9 mouse cellular contexts compared by ENCODE assay signal in the genomic region with DNA sequence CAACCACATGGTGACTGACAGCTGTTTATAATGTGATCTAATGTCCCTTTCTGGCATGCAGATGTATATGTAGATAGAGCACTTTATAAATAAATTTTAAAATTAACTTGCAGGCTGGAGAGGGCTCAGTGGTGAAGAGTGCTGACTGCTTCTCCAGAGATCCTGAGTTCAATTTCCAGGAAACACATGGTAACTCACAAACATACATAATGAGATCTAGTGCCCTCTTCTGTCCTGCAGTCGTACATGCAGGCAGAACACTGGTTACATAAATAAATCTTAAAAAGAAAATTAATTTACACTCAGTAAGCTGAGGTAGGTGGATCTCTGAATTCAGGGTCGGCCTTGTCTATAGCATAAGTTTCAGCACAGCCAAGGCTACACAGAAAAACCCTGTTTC. TPM values are rescaled to one million over a fixed set of nuclear protein-coding genes. Genes with fewer than 3 reads are reported as not detected.
A peak's percentile ranks its signal among the peaks of the same experiment; 100 is the strongest.
DNase-seq lines count a peak whose midpoint lies in the region; ATAC-seq and TF ChIP-seq lines count a peak whose summit lies in the region.
"Had no signal": no experiment of that assay in that cellular context is flagged by ENCODE, and none has a peak within 500 bp of the region (broad histone marks: within the 10 kb centered on the region; RNA-seq: fewer than 3 reads in every experiment).

No protein-coding gene starts in this region.

- H3K9ac ChIP-seq in heart, postnatal 0 days (replicated peaks; ENCODE audit: low read depth, low read length): no peak overlapping the region
- peak overlapping the region; percentile 81; the same call in 1 of the 2 replicates for H3K9ac ChIP-seq in liver, embryonic 13.5 days

- no peaks in the 10 kb centered on the region for H3K27me3 ChIP-seq in heart, postnatal 0 days (ENCODE audit: control insufficient read depth, insufficient read depth, low read length)
- no peaks in the 10 kb centered on the region for H3K27me3 ChIP-seq in liver, embryonic 13.5 days

- WGBS in heart, postnatal 0 days: 24% methylated on average over 2 of the region's 2 CpGs
- WGBS in liver, embryonic 13.5 days (ENCODE audit: insufficient replicate concordance): 15% methylated on average over 2 of the region's 2 CpGs

- H3K36me3 ChIP-seq in heart, postnatal 0 days (replicated peaks; ENCODE audit: control insufficient read depth, insufficient read depth, low read length): peaks cover 20% of the 10 kb centered on the region
- peaks cover 18% of the 10 kb centered on the region for H3K36me3 ChIP-seq in liver, embryonic 13.5 days

- DNase-seq in heart, postnatal 0 days (ENCODE audit: low spot score): peak; percentile 62
- no peak for DNase-seq in heart, adult 8-10 months (ENCODE audit: low spot score)
- peak; percentile 72 for DNase-seq in 3T3-L1 (ENCODE audit: low read depth, low spot score)
- peak; percentile 67 for DNase-seq in ZHBTc4 (ENCODE audit: low read depth, low spot score)
- DNase-seq in liver, embryonic 13.5 days: no peak
- DNase-seq in spleen, postnatal 10 days (ENCODE audit: low spot score in 2 of 2): no peak
- DNase-seq in spleen, postnatal 4 days (ENCODE audit: low spot score in 2 of 2): no peak
- no peak for DNase-seq in adrenal gland, postnatal 4 days (ENCODE audit: low spot score in 2 of 2)
- DNase-seq: thymus, postnatal 14 days had no signal

- peak; percentile 46 for TF ChIP-seq CTCF in heart, postnatal 0 days (IDR thresholded peaks at IDR 0.05; ENCODE audit: low read depth)

- H3K4me2 ChIP-seq in heart, postnatal 0 days (ENCODE audit: low read depth, low read length): no peak overlapping the region
- peak overlapping the region; percentile 88 for H3K4me2 ChIP-seq in liver, embryonic 13.5 days

- no peak overlapping the region; the same call in 1 of the 2 replicates for H3K4me3 ChIP-seq in heart, postnatal 0 days (ENCODE audit: low read depth, low read length)
- peak overlapping the region; percentile 79 for H3K4me3 ChIP-seq in liver, embryonic 13.5 days (replicated peaks)

- H3K27ac ChIP-seq in heart, postnatal 0 days (ENCODE audit: low read depth): no peak overlapping the region
- peak overlapping the region; percentile 89; the same call in 1 of the 2 replicates for H3K27ac ChIP-seq in liver, embryonic 13.5 days

- no peak for TF ChIP-seq EP300 in heart, postnatal 0 days (IDR thresholded peaks at IDR 0.05; ENCODE audit: low read depth)

- H3K4me1 ChIP-seq in heart, postnatal 0 days (ENCODE audit: control insufficient read depth, insufficient read depth): peaks cover 13% of the 10 kb centered on the region; the same call in 1 of the 2 replicates
- H3K4me1 ChIP-seq in liver, embryonic 13.5 days (replicated peaks): peaks cover 32% of the 10 kb centered on the region

- H3K9me3 ChIP-seq in heart, postnatal 0 days (replicated peaks; ENCODE audit: control insufficient read depth, low read length): no peaks in the 10 kb centered on the region
- H3K9me3 ChIP-seq in liver, embryonic 13.5 days (replicated peaks): no peaks in the 10 kb centered on the region

- ATAC-seq in heart, postnatal 0 days (ENCODE audit: insufficient read depth, low read depth): no peak
- ATAC-seq in liver, embryonic 13.5 days (ENCODE audit: low read depth): no peak

RNA-seq across cellular contexts. Expression of a gene that starts 1.2 kb away (rescaled TPM):
- total RNA-seq in heart, postnatal 0 days (2014; rRNA removed; ENCODE audit: low replicate concordance): 33.9 and 42.2 TPM in 2 replicates
- polyA plus RNA-seq in heart, postnatal 0 days (2015; fragmentation: Nextera tagmentation; extraction: Ambion mirVana): 27.2 and 30.1 TPM in 2 replicates
- total RNA-seq in heart, adult 8-10 months (2022): 10 to 100 TPM; 14.4 to 21.6 (median 17.3) TPM
- polyA plus RNA-seq in liver, embryonic 13.5 days (2015; fragmentation: Nextera tagmentation; extraction: Ambion mirVana): 53.0 and 53.2 TPM in 2 replicates
- total RNA-seq in adrenal gland, postnatal 4 days (2021): 10 to 100 TPM; 37.8 to 40.9 TPM

RNA-seq across cellular contexts. Expression of a gene that starts 9.2 kb away (rescaled TPM):
- 6.5 TPM in 1 of 2 replicates, not detected in the other for total RNA-seq in heart, postnatal 0 days (2014; rRNA removed; ENCODE audit: low replicate concordance)
- polyA plus RNA-seq in heart, postnatal 0 days (2015; fragmentation: Nextera tagmentation; extraction: Ambion mirVana): not detected in 2 replicates
- total RNA-seq in heart, adult 8-10 months (2022): under 1 TPM in 1 of 4 experiments, not detected in 3; 0.23 TPM
- polyA plus RNA-seq in liver, embryonic 13.5 days (2015; fragmentation: Nextera tagmentation; extraction: Ambion mirVana): 0.10 TPM in 1 of 2 replicates, not detected in the other
- total RNA-seq in adrenal gland, postnatal 4 days (2021): not detected

RNA-seq across cellular contexts. Expression of a gene that starts 9.3 kb away (rescaled TPM):
- total RNA-seq in heart, postnatal 0 days (2014; rRNA removed; ENCODE audit: low replicate concordance): 2,967 and 2,982 TPM in 2 replicates
- 722 and 767 TPM in 2 replicates for polyA plus RNA-seq in heart, postnatal 0 days (2015; fragmentation: Nextera tagmentation; extraction: Ambion mirVana)
- total RNA-seq in heart, adult 8-10 months (2022): 100 to 1,000 TPM; 631 to 768 (median 679) TPM
- 1,350 and 1,469 TPM in 2 replicates for polyA plus RNA-seq in liver, embryonic 13.5 days (2015; fragmentation: Nextera tagmentation; extraction: Ambion mirVana)
- 100 to 1,000 TPM; 867 to 881 TPM for total RNA-seq in adrenal gland, postnatal 4 days (2021)

RNA-seq across cellular contexts. Expression of a gene that starts 12.6 kb away (rescaled TPM):
- 0.50 and 2.2 TPM in 2 replicates for total RNA-seq in heart, postnatal 0 days (2014; rRNA removed; ENCODE audit: low replicate concordance)
- 0.56 and 0.88 TPM in 2 replicates for polyA plus RNA-seq in heart, postnatal 0 days (2015; fragmentation: Nextera tagmentation; extraction: Ambion mirVana)
- total RNA-seq in heart, adult 8-10 months (2022): under 1 TPM; 0.49 to 0.84 (median 0.58) TPM
- 0.14 and 0.34 TPM in 2 replicates for polyA plus RNA-seq in liver, embryonic 13.5 days (2015; fragmentation: Nextera tagmentation; extraction: Ambion mirVana)
- total RNA-seq in adrenal gland, postnatal 4 days (2021): 1 to 10 TPM; 6.2 to 8.5 TPM

RNA-seq across cellular contexts. Expression of a gene that starts 12.7 kb away (rescaled TPM):
- total RNA-seq in heart, postnatal 0 days (2014; rRNA removed; ENCODE audit: low replicate concordance): 25.1 and 37.3 TPM in 2 replicates
- polyA plus RNA-seq in heart, postnatal 0 days (2015; fragmentation: Nextera tagmentation; extraction: Ambion mirVana): 31.0 and 31.6 TPM in 2 replicates
- total RNA-seq in heart, adult 8-10 months (2022): 10 to 100 TPM; 20.0 to 22.2 (median 21.1) TPM
- 41.3 and 47.7 TPM in 2 replicates for polyA plus RNA-seq in liver, embryonic 13.5 days (2015; fragmentation: Nextera tagmentation; extraction: Ambion mirVana)
- 10 to 100 TPM; 28.4 to 28.8 TPM for total RNA-seq in adrenal gland, postnatal 4 days (2021)

Comparison
In these comparisons a context has a peak if more than half of its experiments do, and no peak if none do; other contexts are left out.
1. DNase-seq: peak in heart, postnatal 0 days (single experiment), 3T3-L1 (single experiment) and ZHBTc4 (single experiment); none in heart, adult 8-10 months (single experiment), liver, embryonic 13.5 days (single experiment), spleen, postnatal 10 days (0 of 2), spleen, postnatal 4 days (0 of 2) and adrenal gland, postnatal 4 days (0 of 2).